Mouse (Mus musculus): ENCODE data around the gene Rdm1.

- no peak for TF ChIP-seq CTCF (IDR thresholded peaks at IDR 0.05 in 2 of 3, conservative IDR thresholded peaks at IDR 0.05 in 1 of 3; ENCODE audit: control insufficient read depth in 1 of 3, insufficient read depth in 1 of 3, low read depth in 2 of 3, low read length in 3 of 3, poor library complexity in 1 of 3, severe bottlenecking in 1 of 3)
- TF ChIP-seq USF1 (IDR thresholded peaks at IDR 0.05; ENCODE audit: low read depth, low read length), result no peak
- no peak for TF ChIP-seq POLR2A (IDR thresholded peaks at IDR 0.05; ENCODE audit: control insufficient read depth in 1 of 2, insufficient read depth in 1 of 2, low read depth in 1 of 2, low read length in 2 of 2, poor library complexity in 1 of 2)
- TF ChIP-seq JUND (IDR thresholded peaks at IDR 0.05; ENCODE audit: low read depth, low read length), result no peak
- TF ChIP-seq TAL1 (IDR thresholded peaks at IDR 0.05; ENCODE audit: low read length), result no peak
- no peak for TF ChIP-seq ETS1 (IDR thresholded peaks at IDR 0.05; ENCODE audit: low read depth, low read length)
- TF ChIP-seq MAFK (IDR thresholded peaks at IDR 0.05; ENCODE audit: borderline replicate concordance, low read depth, low read length), result no peak
- TF ChIP-seq MAX (IDR thresholded peaks at IDR 0.05; ENCODE audit: low read length), result no peak
- TF ChIP-seq MYB (IDR thresholded peaks at IDR 0.05; ENCODE audit: low read depth, low read length), result no peak
- TF ChIP-seq TCF12 (IDR thresholded peaks at IDR 0.05; ENCODE audit: low read depth, low read length), result no peak
- no peak for TF ChIP-seq GABPA (IDR thresholded peaks at IDR 0.05; ENCODE audit: low read depth, low read length)
- TF ChIP-seq KAT2A (conservative IDR thresholded peaks at IDR 0.05; ENCODE audit: low read depth, low read length), result no peak
- no peak for TF ChIP-seq EP300 (IDR thresholded peaks at IDR 0.05; ENCODE audit: low read depth in 1 of 2, low read length in 2 of 2)
- no peak for TF ChIP-seq ZKSCAN1 (IDR thresholded peaks at IDR 0.05; ENCODE audit: low read depth, low read length)
Observed at GRCm38 (mm10) chr11:101668546-101669261, 41.7 kb downstream of the Rdm1 start.
